Mouse (Mus musculus): Measurements from ENCODE around the gene Olfr406.

Olfr406 gene

DNA sequence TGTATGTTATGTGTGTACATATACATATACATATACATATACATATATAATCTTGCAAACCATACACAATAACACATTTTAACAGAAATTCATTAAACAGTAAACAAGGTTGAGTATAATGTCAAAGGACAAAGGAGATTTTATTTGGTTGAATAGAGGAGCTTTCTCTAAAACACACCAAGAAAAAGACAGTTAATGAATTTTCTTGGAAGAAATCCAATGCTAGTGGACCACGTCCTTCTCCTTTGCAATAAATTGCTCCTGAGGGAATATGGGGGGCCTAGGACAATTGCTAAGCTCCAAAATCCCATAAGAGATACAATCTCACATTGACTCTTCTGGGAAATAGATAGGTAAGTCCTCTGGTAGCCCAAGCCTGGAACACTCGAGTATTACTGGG lies at the start of gene Olfr406:
TSS of gene Olfr406 (plus strand) at position 301 of the 400 bp plus-strand sequence.
- no peak for DNase-seq (ENCODE audit: extremely low spot score, low read depth, low spot score)

DNA sequence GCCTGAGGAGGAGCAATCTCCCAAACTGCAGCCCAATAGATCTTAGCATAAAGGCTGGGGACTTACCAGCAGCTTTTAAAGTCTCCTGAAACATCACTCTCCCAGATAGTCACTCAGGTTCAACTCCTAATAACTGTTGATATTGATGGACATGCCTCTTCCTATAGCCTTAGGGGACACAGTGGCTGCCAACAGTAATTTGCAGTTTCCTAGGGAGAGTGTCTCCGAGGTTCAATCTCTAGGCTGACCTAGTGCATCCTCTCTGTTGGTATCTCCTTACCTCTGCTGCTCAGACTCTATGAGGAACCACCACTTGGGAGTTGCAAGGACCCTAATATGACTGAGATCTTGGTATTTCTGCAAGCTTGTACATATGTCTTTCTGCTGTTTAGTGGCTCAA lies 48.3 kb upstream of the Olfr406 start, which contains the start of gene Olfr43:
TSS of gene Olfr43 (minus strand) at position 101 of the 400 bp plus-strand sequence.
- DNase-seq (ENCODE audit: extremely low spot score, low read depth, low spot score): no peak

- DNase-seq (ENCODE audit: extremely low spot score, low read depth, low spot score): no peak
Measured at GRCm38 (mm10) chr11:74241201-74241600, 18.4 kb upstream of the Olfr406 start.

DNA sequence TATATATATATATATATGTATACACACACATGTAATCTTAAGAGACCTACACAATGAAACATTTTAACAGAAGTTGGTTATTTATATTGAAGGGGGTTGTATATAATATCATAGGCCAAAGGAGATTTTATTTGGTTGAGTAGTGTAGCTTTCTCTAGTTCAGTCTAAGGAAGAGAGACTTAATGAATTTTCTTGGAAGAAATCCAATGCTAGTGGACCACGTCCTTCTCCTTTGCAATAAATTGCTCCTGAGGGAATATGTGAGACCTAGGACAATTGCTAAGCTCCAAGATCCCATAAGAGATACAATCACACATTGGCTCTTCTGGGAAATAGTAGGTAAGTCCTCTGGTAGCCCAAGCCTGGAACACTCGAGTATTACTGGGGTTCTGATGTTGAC lies 23.8 kb downstream of the Olfr406 start, which contains the start of gene Olfr59:
TSS of gene Olfr59 (plus strand) at position 301 of the 400 bp plus-strand sequence.
- no peak for DNase-seq (ENCODE audit: extremely low spot score, low read depth, low spot score)

DNA sequence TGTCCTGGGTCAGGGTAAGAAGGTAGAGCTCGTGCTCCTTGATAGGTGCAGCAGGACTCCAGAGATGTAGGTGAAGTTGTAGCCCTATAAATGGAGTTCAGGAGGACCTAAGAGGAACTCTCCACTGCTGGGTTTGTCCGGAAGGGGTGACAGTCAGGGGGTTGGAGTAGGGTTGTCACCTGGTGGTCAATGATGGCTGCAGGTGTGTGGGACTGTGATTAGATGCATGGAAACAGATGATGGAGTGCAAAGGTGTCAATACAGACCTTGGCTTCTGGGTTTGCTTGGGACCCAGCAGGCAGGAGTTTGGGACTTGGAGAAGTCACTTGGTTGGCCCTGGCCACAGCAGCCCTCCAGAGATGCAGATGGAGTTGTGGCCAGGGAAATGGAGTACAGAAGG lies 27.6 kb downstream of the Olfr406 start:
- no peak for DNase-seq (ENCODE audit: extremely low spot score, low read depth, low spot score)

Measured in hindlimb bud, embryonic 11.5 days (tissue).